Mouse (Mus musculus) embryonic stem cell, embryonic (primary cell): ENCODE measurements around the gene Cox5b.

Experiments used
- CTCF ChIA-PET, 4 experiments: fragments of 300-600 bp in 2 of 4; fragments of 350-600 bp in 2 of 4; sonication (Branson Sonifier 250); formaldehyde crosslinking; loops; one replicate each; lab custom pipeline; 2022; ENCODE audit warnings: inconsistent platforms in 2 of 4; lab: Charles Lee
- POLR2A ChIA-PET, 4 experiments: fragments of 300-600 bp in 2 of 4; fragments of 350-600 bp in 2 of 4; sonication (Branson Sonifier 250); formaldehyde crosslinking; loops; one replicate each; lab custom pipeline; 2022; ENCODE audit warnings: antibody characterized with exemption in 4 of 4, inconsistent platforms in 1 of 4; lab: Charles Lee

Gene Cox5b

DNA sequence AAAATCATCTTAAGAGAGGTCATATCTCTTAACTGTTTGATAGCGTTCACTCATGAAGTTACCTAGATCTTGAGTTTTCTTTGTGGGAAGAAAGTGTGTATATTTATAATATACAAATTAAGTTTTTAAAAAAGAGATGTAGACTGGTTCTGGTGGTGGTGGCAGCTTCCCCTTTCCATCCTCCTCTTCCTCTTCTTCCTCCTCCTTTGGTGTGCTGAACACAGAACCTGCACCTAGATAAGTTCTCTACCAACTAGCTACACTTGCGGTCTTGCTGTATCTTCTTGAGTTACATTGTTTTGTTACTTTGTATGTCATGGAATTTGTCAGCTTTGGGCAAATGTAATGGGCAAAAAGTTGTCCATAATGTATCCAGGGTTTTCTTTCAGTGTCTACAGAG, 19.9 kb downstream of the Cox5b start:
- ChIA-PET CTCF (interaction anchor here in 3 of 4 experiments (0.6 to 1.6 kb wide), 5 partner anchors 36 to 768 kb away, joined by 3 to 7 read pairs (median 3); no protein-coding TSS in a partner anchor), POLR2A (interaction anchor here (0.6 to 0.7 kb wide), 5 partner anchors 69 to 426 kb away, joined by 3 to 6 read pairs (median 3); no protein-coding TSS in a partner anchor)

DNA sequence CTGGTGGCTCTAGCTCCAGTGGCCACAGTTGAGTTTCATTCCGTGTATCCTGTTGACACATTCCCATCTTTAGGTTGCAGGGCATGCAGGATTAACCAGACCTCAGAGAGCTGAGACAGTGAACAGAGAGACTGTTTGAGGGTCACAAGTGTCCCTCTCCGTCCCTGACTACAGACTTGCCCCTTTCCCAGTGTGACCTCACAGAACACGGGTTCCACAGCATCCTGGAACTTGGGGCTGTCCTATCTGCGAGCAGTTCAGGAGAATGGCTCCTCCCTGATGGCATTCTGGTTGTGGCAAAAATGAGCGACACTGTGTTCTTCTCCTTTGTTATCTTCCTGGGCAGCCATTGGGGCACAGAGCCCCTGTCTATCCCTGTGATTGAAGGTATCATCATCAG, 23.1 kb downstream of the Cox5b start, which contains the start of gene Actr1b:
Gene Actr1b (minus strand): TSS at position 112 of the 400 bp plus-strand sequence.
- ChIA-PET CTCF (no interaction called here), POLR2A (interaction anchor here in 1 of 4 experiments (0.7 kb wide), 1 partner anchor 12 kb away, joined by 5 read pairs; no protein-coding TSS in a partner anchor)

DNA sequence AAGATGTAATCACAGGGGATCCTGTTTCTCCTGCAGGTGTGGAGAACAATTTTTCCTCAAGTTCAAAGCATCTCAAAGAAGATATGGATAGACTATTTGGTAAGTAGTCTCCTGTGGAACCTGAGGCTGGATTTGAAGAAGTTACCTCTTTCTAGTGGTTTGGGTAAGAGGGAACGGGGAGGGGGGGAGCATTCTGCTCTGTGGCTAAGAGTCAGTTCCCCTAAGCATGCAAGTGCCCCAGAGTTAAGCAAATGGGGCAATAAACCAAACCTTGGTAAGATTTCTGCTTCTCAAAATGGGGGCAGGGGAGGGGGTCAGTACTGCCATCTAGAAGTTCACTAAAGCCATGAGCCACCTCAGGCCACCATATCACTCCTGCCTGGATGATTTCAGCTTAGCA, 27.5 kb downstream of the Cox5b start:
- CTCF ChIA-PET, result interaction anchor here in 1 of 4 experiments (1.7 kb wide), 1 partner anchor 9 kb away, joined by 4 read pairs; the partner anchor contains the start of gene 4933424G06Rik

DNA sequence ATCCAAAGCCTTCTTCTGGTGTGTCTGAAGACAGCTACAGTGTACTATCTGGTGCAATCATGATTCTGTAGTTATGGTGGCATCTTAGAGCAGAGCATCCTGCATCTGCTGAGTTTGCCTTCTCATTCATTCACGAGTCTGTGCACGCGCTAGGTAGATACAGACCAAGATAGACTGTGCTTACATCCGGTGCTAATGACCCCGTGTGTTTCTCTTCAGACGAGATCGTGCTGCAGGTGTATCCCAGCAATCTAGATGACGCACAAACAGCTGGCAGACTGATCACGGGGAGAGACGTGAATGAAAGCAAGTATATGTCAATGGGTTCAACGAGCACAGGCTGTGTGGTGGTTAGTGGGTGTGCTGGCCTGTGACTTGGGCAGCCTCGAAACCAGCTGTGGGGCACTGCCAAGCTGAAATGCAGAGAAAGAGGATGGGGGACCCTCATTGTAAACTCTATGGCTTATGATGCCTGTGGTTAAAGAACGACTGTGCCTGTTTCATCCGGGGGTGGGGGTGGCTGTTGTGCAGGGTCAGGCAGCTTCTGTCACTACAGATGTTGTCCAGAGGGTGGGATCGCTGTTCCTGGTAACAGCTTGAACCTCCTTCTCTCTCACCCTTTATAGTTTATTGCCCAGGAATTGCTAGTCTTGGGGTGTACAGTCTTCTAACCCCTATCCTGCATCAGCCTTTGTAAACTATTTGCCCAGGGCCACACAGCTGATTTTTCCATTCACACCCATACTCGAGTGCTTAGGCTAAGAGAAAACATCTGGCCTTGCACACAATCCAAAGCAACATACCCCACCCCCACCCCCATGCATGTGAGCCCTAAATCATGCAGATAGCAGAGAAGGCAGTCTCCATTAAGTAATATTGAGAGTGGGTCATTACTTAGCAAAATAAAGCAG, 32.2 kb downstream of the Cox5b start:
- CTCF ChIA-PET, result interaction anchor here in 2 of 4 experiments (0.6 to 1.4 kb wide), 3 partner anchors 23 to 47 kb away, joined by 3 to 4 read pairs (median 3); no protein-coding TSS in a partner anchor
- POLR2A ChIA-PET, result interaction anchor here in 1 of 4 experiments (0.6 to 1.5 kb wide), 2 partner anchors 12 to 1148 kb away, joined by 3 to 5 read pairs; partner anchors contain the start of gene Lipt1

More for the DNA sequence above, 27.5 kb downstream of the Cox5b start:
- POLR2A ChIA-PET, result no interaction called here

DNA sequence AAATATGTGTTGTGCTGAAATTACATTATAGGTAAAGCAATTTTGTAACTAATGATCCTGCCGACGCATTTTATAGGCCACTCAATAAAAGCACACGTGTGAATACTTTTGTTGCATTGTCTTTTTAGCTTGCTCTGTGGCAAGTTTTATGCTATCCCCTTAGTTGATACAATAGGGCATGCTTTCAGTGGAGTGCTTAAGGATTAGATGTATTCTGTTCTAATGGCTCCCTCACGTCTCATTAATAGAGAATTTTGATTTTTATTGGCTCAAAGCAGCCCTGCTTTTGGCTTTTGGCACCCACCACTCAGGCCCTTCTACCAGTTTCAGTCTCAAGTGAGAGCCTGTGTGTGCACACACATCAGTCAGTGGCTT, 32.8 kb downstream of the Cox5b start:
- ChIA-PET CTCF (interaction anchor here in 1 of 4 experiments (1.4 kb wide), 1 partner anchor 22 kb away, joined by 3 read pairs; no protein-coding TSS in a partner anchor), POLR2A (no interaction called here)

DNA sequence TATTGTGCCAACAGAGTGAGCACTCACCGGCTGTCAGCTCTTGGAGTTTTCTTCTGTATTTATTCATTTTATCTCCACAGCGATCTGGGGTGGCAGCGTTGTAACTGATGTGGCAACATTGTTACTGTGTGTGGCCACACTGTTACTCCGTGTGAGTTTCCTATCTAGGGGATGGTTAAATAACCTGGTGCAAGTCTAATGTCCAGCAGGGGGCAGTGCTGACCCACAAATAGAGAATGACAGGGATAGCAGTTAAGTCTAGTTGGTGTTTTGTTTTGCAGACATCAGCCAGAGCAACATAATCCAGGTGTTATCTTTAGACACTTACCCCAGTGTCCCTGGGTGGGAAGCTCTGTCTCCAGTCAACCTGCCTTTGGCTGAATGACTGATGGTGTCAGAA, 46.1 kb downstream of the Cox5b start:
- ChIA-PET CTCF (no interaction called here), POLR2A (no interaction called here)

DNA sequence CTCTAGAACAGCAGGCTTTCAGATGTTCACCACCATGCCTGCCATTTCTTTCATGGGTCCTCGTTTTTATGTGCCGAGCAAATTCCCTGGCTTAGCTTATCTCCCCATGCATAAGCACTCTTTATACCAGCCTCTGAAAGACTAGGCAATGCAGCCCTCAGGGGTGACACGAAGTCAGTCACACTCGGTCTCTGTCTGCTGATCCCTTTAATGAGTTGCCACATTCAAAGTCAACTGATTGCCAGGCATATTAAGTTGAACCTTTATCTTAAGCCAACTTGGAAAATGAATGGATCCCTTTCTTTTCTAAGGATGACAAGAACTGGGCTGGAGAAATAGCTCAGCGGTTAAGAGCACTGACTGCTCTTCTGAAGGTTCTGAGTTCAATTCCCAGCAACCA, 48.0 kb downstream of the Cox5b start:
- POLR2A ChIA-PET, result interaction anchor here in 1 of 4 experiments (1.0 kb wide), 1 partner anchor 38 kb away, joined by 3 read pairs; no protein-coding TSS in a partner anchor
- CTCF ChIA-PET, result interaction anchor here in 2 of 4 experiments (0.6 to 1.2 kb wide), 3 partner anchors 30 to 1262 kb away, joined by 3 to 5 read pairs (median 4); partner anchors contain the start of gene Ankrd39 (in 1 of the 2)

DNA sequence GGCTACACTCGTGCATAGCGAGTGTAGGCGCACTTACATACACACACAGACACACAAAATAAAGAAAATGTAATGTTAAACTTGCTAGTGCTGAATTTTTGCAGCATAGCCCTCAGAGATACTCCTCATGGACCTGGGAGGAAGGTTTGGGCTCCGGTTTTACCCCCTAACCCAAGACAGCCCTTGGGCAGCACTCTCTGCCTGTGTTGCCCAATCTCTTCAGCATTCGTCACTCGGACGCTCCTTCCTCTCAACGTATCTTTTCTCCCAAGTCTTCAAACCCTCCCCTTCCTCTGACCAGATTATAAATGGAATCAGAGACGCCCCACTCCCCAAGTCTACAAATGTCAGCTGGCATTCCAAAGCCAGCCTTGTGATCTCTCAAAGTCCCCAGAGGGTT, 51.8 kb downstream of the Cox5b start:
- CTCF ChIA-PET, result interaction anchor here in 2 of 4 experiments (0.6 to 1.6 kb wide), 4 partner anchors 29 to 199 kb away, joined by 3 to 6 read pairs (median 3); partner anchors contain the start of gene Ankrd39 (in 1 of the 2)
- POLR2A ChIA-PET, result interaction anchor here in 1 of 4 experiments (1.2 kb wide), 1 partner anchor 159 kb away, joined by 3 read pairs; no protein-coding TSS in a partner anchor
